Mouse (Mus musculus) CH12.LX (cell line): ENCODE data around the gene Ndufc2. TPM values are rescaled to one million over a fixed set of nuclear protein-coding genes. Genes with fewer than 3 reads are reported as not detected.

ENCODE experiments used
- DNase-seq: peaks from one replicate; pipeline ENCODE4 v3.0.0-alpha.2; 2013; ENCODE audit errors: extremely low read depth
- H3K27ac ChIP-seq: 2 replicates; pipeline ENCODE4 v1.5.1; 2012; ENCODE audit warnings: low read depth, mild to moderate bottlenecking, control low read depth, moderate library complexity; ENCODE audit not compliant: insufficient read depth
- H3K27me3 ChIP-seq: replicated peaks from 2 replicates; pipeline ENCODE3; 2012; ENCODE audit warnings: inconsistent platforms
- H3K36me3 ChIP-seq, 2 experiments: replicated peaks in 1 of 2; 2 replicates each; pipeline versions ENCODE3 to v1.6.1; 2012; ENCODE audit warnings: inconsistent platforms in 1 of 2, low read length in 1 of 2, mild to moderate bottlenecking in 1 of 2, mixed read lengths in 1 of 2, moderate library complexity in 1 of 2; ENCODE audit not compliant: control insufficient read depth in 1 of 2, insufficient read depth in 1 of 2
- H3K4me1 ChIP-seq, 2 experiments: 2 replicates each; pipeline ENCODE4 v1.6.1; 2012; ENCODE audit warnings: inconsistent platforms in 1 of 2, moderate library complexity in 1 of 2; ENCODE audit not compliant: insufficient read depth in 2 of 2, control insufficient read depth in 1 of 2
- H3K4me2 ChIP-seq: 2 replicates; pipeline ENCODE4 v1.6.1; 2012; ENCODE audit warnings: low read depth, mild to moderate bottlenecking, control low read depth; ENCODE audit not compliant: poor library complexity, insufficient read depth, severe bottlenecking
- H3K4me3 ChIP-seq, 3 experiments: fragments of 150-350 bp in 1 of 3; sonication (generic) in 1 of 3; replicated peaks in 1 of 3; 2 replicates each; pipeline versions ENCODE3 to v1.5.1; 2011 to 2012; ENCODE audit warnings: low read depth in 2 of 3, low read length in 2 of 3, mild to moderate bottlenecking in 2 of 3, moderate library complexity in 2 of 3, control low read depth in 1 of 3, improper control_type of control experiment in 1 of 3, inconsistent platforms in 1 of 3, mixed read lengths in 1 of 3; ENCODE audit not compliant: poor library complexity in 1 of 3
- H3K79me2 ChIP-seq: replicated peaks from 2 replicates; pipeline ENCODE4 v1.6.1; 2012; ENCODE audit warnings: mild to moderate bottlenecking, moderate library complexity; ENCODE audit not compliant: control insufficient read depth, poor library complexity, insufficient read depth, severe bottlenecking; ENCODE audit errors: extremely low read depth
- H3K9ac ChIP-seq: 2 replicates; pipeline ENCODE4 v1.6.1; 2012; ENCODE audit warnings: low read depth, mild to moderate bottlenecking, control low read depth, moderate library complexity; ENCODE audit not compliant: insufficient read depth
- H3K9me3 ChIP-seq: replicated peaks from 2 replicates; pipeline ENCODE3; 2012; ENCODE audit warnings: low read length, inconsistent platforms, mixed read lengths
- BHLHE40 ChIP-seq: IDR thresholded peaks from 2 replicates; pipeline ENCODE4 v1.6.1; 2011; ENCODE audit warnings: mild to moderate bottlenecking, low read depth, low read length, improper control_type of control experiment
- CHD1 ChIP-seq: IDR thresholded peaks from 2 replicates; pipeline ENCODE4 v1.6.1; 2012; ENCODE audit warnings: low read depth, low read length, improper control_type of control experiment, inconsistent platforms
- CHD2 ChIP-seq: IDR thresholded peaks from 2 replicates; pipeline ENCODE4 v1.6.1; 2011; ENCODE audit warnings: low read length, improper control_type of control experiment
- ETS1 ChIP-seq: conservative IDR thresholded peaks from 2 replicates; pipeline ENCODE4 v1.6.1; 2012; ENCODE audit warnings: low read depth, mild to moderate bottlenecking, inconsistent platforms, low read length, improper control_type of control experiment, moderate library complexity
- MAFK ChIP-seq: IDR thresholded peaks from 2 replicates; pipeline ENCODE4 v1.6.1; 2011; ENCODE audit warnings: low read length, improper control_type of control experiment; ENCODE audit not compliant: insufficient replicate concordance
- MAZ ChIP-seq: IDR thresholded peaks from 2 replicates; pipeline ENCODE4 v1.6.1; 2012; ENCODE audit warnings: low read depth, mild to moderate bottlenecking, inconsistent platforms, low read length, improper control_type of control experiment, moderate library complexity
- MEF2A ChIP-seq: IDR thresholded peaks from 2 replicates; pipeline ENCODE4 v1.6.1; 2014; ENCODE audit warnings: low read depth, mild to moderate bottlenecking, inconsistent platforms, low read length, improper control_type of control experiment, borderline replicate concordance
- MYC ChIP-seq: IDR thresholded peaks from 2 replicates; pipeline ENCODE4 v1.6.1; 2011; ENCODE audit warnings: low read depth, mild to moderate bottlenecking, improper control_type of control experiment, low read length
- NELFE ChIP-seq: IDR thresholded peaks from 2 replicates; pipeline ENCODE4 v1.6.1; 2011; ENCODE audit warnings: low read depth, low read length, improper control_type of control experiment
- POLR2A ChIP-seq: IDR thresholded peaks from 2 replicates; pipeline ENCODE4 v1.6.1; 2011; ENCODE audit warnings: low read depth, mild to moderate bottlenecking, improper control_type of control experiment, low read length
- POLR2AphosphoS2 ChIP-seq: IDR thresholded peaks from 2 replicates; pipeline ENCODE4 v1.6.1; 2011; ENCODE audit warnings: low read depth, low read length, improper control_type of control experiment
- RAD21 ChIP-seq: IDR thresholded peaks from 2 replicates; pipeline ENCODE4 v1.6.1; 2011; ENCODE audit warnings: low read depth, mild to moderate bottlenecking, low read length, improper control_type of control experiment, moderate library complexity
- SMC3 ChIP-seq: IDR thresholded peaks from 2 replicates; pipeline ENCODE4 v1.6.1; 2011; ENCODE audit warnings: low read depth, low read length, improper control_type of control experiment
- TBP ChIP-seq: conservative IDR thresholded peaks from 2 replicates; pipeline ENCODE4 v1.6.1; 2011; ENCODE audit warnings: low read depth, low read length, improper control_type of control experiment
- USF1 ChIP-seq: IDR thresholded peaks from 2 replicates; pipeline ENCODE4 v1.6.1; 2014; ENCODE audit warnings: low read depth, mild to moderate bottlenecking, inconsistent platforms, low read length, improper control_type of control experiment
- USF2 ChIP-seq: conservative IDR thresholded peaks from 2 replicates; pipeline ENCODE4 v1.6.1; 2011; ENCODE audit warnings: low read depth, low read length, improper control_type of control experiment
- ZNF384 ChIP-seq: IDR thresholded peaks from 2 replicates; pipeline ENCODE4 v1.6.1; 2012; ENCODE audit warnings: low read depth, low read length, improper control_type of control experiment, inconsistent platforms
- dilution Hi-C: fragments of 300-500 bp; cut with MboI; formaldehyde crosslinking; loops from 2 replicates; pipeline ENCODE4 v1.14.3; 2020; ENCODE audit warnings: low sequenced_read_pairs; ENCODE audit not compliant: extremely low pct_unique_long_range_greater_than_20kb, extremely low pct_ligation_motif_present
- in situ Hi-C: fragments of 300-500 bp; cut with MboI; formaldehyde crosslinking; loops from 3 replicates; pipeline ENCODE4 v1.14.3; 2019; ENCODE audit warnings: low sequenced_read_pairs, low pct_ligation_motif_present, low pct_unique_long_range_greater_than_20kb, mixed read lengths
- polyA plus RNA-seq: library from polyadenylated mRNA; unstranded; fragments of >175 nt; gene quantifications from 2 replicates; pipeline ENCODE4 v1.2.1, GENCODE M21; 2012; ENCODE audit warnings: low read depth; ENCODE audit not compliant: insufficient read length
- total RNA-seq, 2 experiments: library from RNA; depleted of rRNA; stranded (reverse); fragments of 300-350 nt in 1 of 2; fragments of >200 nt in 1 of 2; gene quantifications; 2 replicates each; pipeline ENCODE4 v1.2.3; 2012 to 2014

The Ndufc2 gene
- total and polyA plus RNA-seq, 3 experiments, result 217 to 352 (median 352) TPM

DNA sequence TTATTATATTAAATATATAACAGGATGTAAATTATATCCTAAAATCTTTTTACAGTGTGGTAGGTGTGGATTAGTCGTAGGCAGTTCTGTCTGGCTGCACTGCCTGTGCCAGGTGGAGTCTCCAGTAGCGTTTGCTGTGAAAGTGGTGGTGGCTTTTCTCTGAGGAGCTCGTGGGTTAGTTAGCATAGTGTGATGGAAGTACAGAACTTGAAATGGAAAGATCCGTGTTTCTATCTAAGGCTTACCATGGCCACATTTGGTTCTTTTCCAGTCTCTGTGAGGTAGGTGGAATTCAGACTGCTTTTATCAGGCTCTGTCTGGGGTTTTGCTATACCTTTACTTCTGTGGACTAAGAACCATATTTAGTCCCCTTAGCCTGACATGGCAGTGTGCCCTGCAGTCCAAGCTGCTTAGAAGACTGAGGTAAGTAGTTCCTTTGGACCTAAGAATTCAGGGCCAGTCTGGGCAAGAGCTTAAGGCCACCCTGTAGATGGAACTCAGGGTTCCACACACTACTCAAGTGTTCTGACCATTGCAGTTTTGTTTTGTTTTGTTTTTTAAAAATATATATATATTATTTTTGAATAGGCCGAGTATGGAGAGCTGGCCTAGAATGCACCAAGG lies 19.2 kb upstream of the Ndufc2 start:
- no peak overlapping the region for H3K9ac ChIP-seq
- TF ChIP-seq CHD1, result no peak
- no peak for TF ChIP-seq MAZ
- no peak for TF ChIP-seq MYC
- H3K79me2 ChIP-seq, result peaks cover 16% of the 10 kb centered on the region
- no peak for DNase-seq
- no peaks in the 10 kb centered on the region for H3K27me3 ChIP-seq
- H3K4me1 ChIP-seq, result peaks cover 15 to 43% of the 10 kb centered on the region in 2 experiments
- no peak overlapping the region for H3K4me2 ChIP-seq
- in situ Hi-C loops, result no loop called here
- H3K9me3 ChIP-seq, result no peaks in the 10 kb centered on the region
- dilution Hi-C loops, result no loop called here
- H3K27ac ChIP-seq, result no peak overlapping the region
- peaks cover 80 to 92% of the 10 kb centered on the region in 2 experiments for H3K36me3 ChIP-seq
- H3K4me3 ChIP-seq, result no peak overlapping the region

DNA sequence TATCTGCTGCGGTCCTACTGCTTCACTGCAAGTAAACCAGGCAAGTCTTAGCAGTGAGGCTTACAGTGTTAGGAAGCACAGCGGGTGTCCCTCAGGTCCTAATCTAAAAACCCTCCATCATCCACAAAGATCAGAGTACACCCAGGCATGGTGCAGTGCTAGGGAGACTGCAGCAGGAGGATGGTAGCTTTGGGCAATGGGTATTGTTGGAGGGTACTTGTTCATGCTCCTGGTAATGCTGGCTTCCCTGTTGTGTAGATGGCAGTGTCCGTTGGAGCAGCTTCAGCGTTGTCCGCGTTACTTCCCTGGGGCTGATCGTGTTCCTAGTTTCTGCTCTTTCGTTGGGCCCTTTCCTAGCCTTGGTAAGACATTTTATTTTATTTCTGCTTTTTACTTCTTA lies 17.1 kb upstream of the Ndufc2 start:
- no peak overlapping the region for H3K9ac ChIP-seq
- H3K36me3 ChIP-seq, result peaks cover 86 to 96% of the 10 kb centered on the region in 2 experiments
- no peak for TF ChIP-seq CHD2
- TF ChIP-seq POLR2A, result no peak
- no peak for TF ChIP-seq RAD21
- TF ChIP-seq ETS1, result no peak
- no peak for TF ChIP-seq CHD1
- TF ChIP-seq POLR2AphosphoS2, result no peak
- no peak for TF ChIP-seq TBP
- TF ChIP-seq NELFE, result no peak
- TF ChIP-seq MEF2A, result no peak
- no peak for TF ChIP-seq MAFK
- TF ChIP-seq SMC3, result no peak
- TF ChIP-seq ZNF384, result no peak
- no peak for TF ChIP-seq BHLHE40
- TF ChIP-seq USF2, result no peak
- no peak for TF ChIP-seq USF1
- H3K79me2 ChIP-seq, result peaks cover 10% of the 10 kb centered on the region
- peaks cover 9 to 35% of the 10 kb centered on the region in 2 experiments for H3K4me1 ChIP-seq
- no peak overlapping the region for H3K27ac ChIP-seq
- dilution Hi-C loops, result no loop called here
- no peaks in the 10 kb centered on the region for H3K9me3 ChIP-seq
- no peak overlapping the region for H3K4me3 ChIP-seq
- in situ Hi-C loops, result no loop called here
- DNase-seq, result no peak
- H3K4me2 ChIP-seq, result no peak overlapping the region
- no peaks in the 10 kb centered on the region for H3K27me3 ChIP-seq
